Mouse (Mus musculus): ENCODE results near the gene 1700109H08Rik.
"Not testable (repeated sequence)": the region's sequence is repeated elsewhere in the genome, so short reads cannot be mapped to it uniquely, and the experiment has no call there.

Gene 1700109H08Rik

GRCm38 (mm10) chr5:3600298-3600697, 28.9 kb downstream of the 1700109H08Rik start:
- DNase-seq (ENCODE audit: low spot score), result no peak

GRCm38 (mm10) chr5:3600790-3601189, 29.4 kb downstream of the 1700109H08Rik start:
- DNase-seq (ENCODE audit: low spot score), result no peak

GRCm38 (mm10) chr5:3607114-3607513, 35.7 kb downstream of the 1700109H08Rik start:
- DNase-seq (ENCODE audit: low spot score), result no peak

GRCm38 (mm10) chr5:3609241-3609640, 37.9 kb downstream of the 1700109H08Rik start:
- no peak for DNase-seq (ENCODE audit: low spot score)

- DNase-seq (ENCODE audit: low spot score), result not testable (repeated sequence)
These were observed 40.5 kb downstream of the 1700109H08Rik start for GRCm38 (mm10) chr5:3611835-3612234.

- DNase-seq (ENCODE audit: low spot score), result no peak
These were observed 49.1 kb downstream of the 1700109H08Rik start for GRCm38 (mm10) chr5:3620486-3620885.

- DNase-seq (ENCODE audit: low spot score), result no peak
These were observed 58.7 kb downstream of the 1700109H08Rik start for GRCm38 (mm10) chr5:3630055-3630454.

- DNase-seq (ENCODE audit: low spot score), result no peak
These were observed 60.3 kb downstream of the 1700109H08Rik start for GRCm38 (mm10) chr5:3631512-3632271.

- DNase-seq (ENCODE audit: low spot score), result no peak
These were observed 60.9 kb downstream of the 1700109H08Rik start for GRCm38 (mm10) chr5:3632285-3632684.

- DNase-seq (ENCODE audit: low spot score), result no peak
These were observed 61.9 kb downstream of the 1700109H08Rik start for GRCm38 (mm10) chr5:3633315-3633714.

- no peak for DNase-seq (ENCODE audit: low spot score)
These were observed 62.6 kb downstream of the 1700109H08Rik start for GRCm38 (mm10) chr5:3633951-3634350.

Measured in urinary bladder, postnatal 25 days (tissue).